Mouse (Mus musculus) kidney, postnatal 0 days (tissue): Measurements from ENCODE around the gene Cit. TPM values are rescaled to one million over a fixed set of nuclear protein-coding genes. Genes with fewer than 3 reads are reported as not detected.

ENCODE experiments used
- ATAC-seq: fragments of 200-750 bp; cut with Nextera tagmentation; replicated peaks from 2 replicates; pipeline ENCODE4 v1.8.0; 2017; ENCODE audit warnings: low read depth, moderate number of reproducible peaks, moderate TSS enrichment, moderate library complexity; ENCODE audit not compliant: low FRiP score
- DNase-seq: peaks from one replicate; pipeline ENCODE4 v3.0.0-alpha.2; 2016; ENCODE audit warnings: low spot score
- H3K27ac ChIP-seq: fragments of 300-500 bp; sonication (generic); 2 replicates; pipeline ENCODE4 v1.5.1; 2014; ENCODE audit warnings: mild to moderate bottlenecking
- H3K27me3 ChIP-seq: fragments of 300-500 bp; sonication (generic); 2 replicates; pipeline ENCODE4 v1.6.1; 2014; ENCODE audit warnings: low read length, mixed read lengths; ENCODE audit not compliant: insufficient read depth
- H3K36me3 ChIP-seq: fragments of 300-500 bp; sonication (generic); 2 replicates; pipeline ENCODE4 v1.6.1; 2014; ENCODE audit warnings: low read length, mixed read lengths; ENCODE audit not compliant: insufficient read depth
- H3K4me1 ChIP-seq: fragments of 300-500 bp; sonication (generic); replicated peaks from 2 replicates; pipeline ENCODE4 v1.6.1; 2014; ENCODE audit warnings: antibody characterized with exemption, low read length, mixed read lengths; ENCODE audit not compliant: insufficient read depth
- H3K4me2 ChIP-seq: fragments of 300-500 bp; sonication (generic); 2 replicates; pipeline ENCODE4 v1.6.1; 2014; ENCODE audit warnings: mild to moderate bottlenecking, low read length, moderate library complexity, mixed read lengths
- H3K4me3 ChIP-seq: fragments of 300-500 bp; sonication (generic); replicated peaks from 2 replicates; pipeline ENCODE4 v1.5.1; 2014; ENCODE audit warnings: low read depth, low read length
- H3K9ac ChIP-seq: fragments of 300-500 bp; sonication (generic); 2 replicates; pipeline ENCODE4 v1.6.1; 2014; ENCODE audit warnings: low read depth, low read length
- H3K9me3 ChIP-seq: fragments of 300-500 bp; sonication (generic); replicated peaks from 2 replicates; pipeline ENCODE4 v1.6.1; 2016; ENCODE audit warnings: low read length, inconsistent platforms, mixed read lengths
- CTCF ChIP-seq: IDR thresholded peaks from 2 replicates; pipeline ENCODE4 v1.5.1; 2016; ENCODE audit warnings: antibody characterized with exemption, low read depth, mild to moderate bottlenecking, moderate library complexity
- WGBS: fragments of 180-500 bp; shearing (Covaris S2); extraction: QIAGEN DNeasy Blood & Tissue Kit; methylation state at CpG from one replicate; pipeline ENCODE4 v1.1.7; 2014; 5-methylcytosine and 5-hydroxymethylcytosine counted together
- polyA plus RNA-seq: library from polyadenylated mRNA; unstranded; fragments of >200 nt; fragmentation: Nextera tagmentation; extraction: Ambion mirVana; gene quantifications from 2 replicates; pipeline ENCODE4 v1.2.1, GENCODE M21; 2015

Gene Cit
- polyA plus RNA-seq, 1 experiment from 2014 or later, result 8.8 TPM

- no peaks in the 10 kb centered on the region for H3K9me3 ChIP-seq
- H3K4me3 ChIP-seq, result no peak overlapping the region
- DNase-seq, result no peak
- H3K27me3 ChIP-seq, result no peaks in the 10 kb centered on the region
- no peaks in the 10 kb centered on the region for H3K36me3 ChIP-seq
- no peak for ATAC-seq
- no peaks in the 10 kb centered on the region for H3K4me1 ChIP-seq
- H3K27ac ChIP-seq, result no peak overlapping the region
- WGBS, result 86% methylated on average over 8 of the region's 8 CpGs
- TF ChIP-seq CTCF, result no peak
- H3K9ac ChIP-seq, result no peak overlapping the region
- no peak overlapping the region for H3K4me2 ChIP-seq
Measured at GRCm38 (mm10) chr5:116045581-116045980, 200.5 kb downstream of the Cit start.

- DNase-seq (no peak), ATAC-seq (no peak)
- H3K36me3 ChIP-seq, result no peaks in the 10 kb centered on the region
- WGBS, result 73% methylated on average over 4 of the region's 4 CpGs
- TF ChIP-seq CTCF, result no peak
- no peaks in the 10 kb centered on the region for H3K27me3 ChIP-seq
- H3K4me3 ChIP-seq, result no peak overlapping the region
- H3K9me3 ChIP-seq, result no peaks in the 10 kb centered on the region
- H3K4me1 ChIP-seq, result no peaks in the 10 kb centered on the region
- H3K9ac ChIP-seq, result no peak overlapping the region
- H3K27ac ChIP-seq, result no peak overlapping the region
- no peak overlapping the region for H3K4me2 ChIP-seq
Measured at GRCm38 (mm10) chr5:116046246-116046645, 201.2 kb downstream of the Cit start.

- DNase-seq (no peak), ATAC-seq (no peak)
- Histone ChIP-seq H3K27me3 (no peaks in the 10 kb centered on the region), H3K36me3 (no peaks in the 10 kb centered on the region), H3K4me3 (no peak overlapping the region), H3K9ac (no peak overlapping the region), H3K9me3 (no peaks in the 10 kb centered on the region), H3K27ac (no peak overlapping the region), H3K4me1 (no peaks in the 10 kb centered on the region), H3K4me2 (no peak overlapping the region)
- TF ChIP-seq CTCF, result no peak
- WGBS, result 86% methylated on average over 3 of the region's 3 CpGs
Measured at GRCm38 (mm10) chr5:116048321-116048720, 203.2 kb downstream of the Cit start.

GRCm38 (mm10) chr5:116049821-116050220, 204.7 kb downstream of the Cit start:
- no peak overlapping the region for H3K4me2 ChIP-seq
- no peak overlapping the region for H3K4me3 ChIP-seq
- DNase-seq (no peak), ATAC-seq (no peak)
- H3K36me3 ChIP-seq, result no peaks in the 10 kb centered on the region
- WGBS, result 74% methylated on average over 4 of the region's 4 CpGs
- no peak overlapping the region for H3K27ac ChIP-seq
- no peaks in the 10 kb centered on the region for H3K9me3 ChIP-seq
- no peak overlapping the region for H3K9ac ChIP-seq
- no peak for TF ChIP-seq CTCF
- H3K4me1 ChIP-seq, result no peaks in the 10 kb centered on the region
- H3K27me3 ChIP-seq, result no peaks in the 10 kb centered on the region

- ATAC-seq (no peak), DNase-seq (no peak)
- no peaks in the 10 kb centered on the region for H3K27me3 ChIP-seq
- no peak overlapping the region for H3K9ac ChIP-seq
- H3K4me1 ChIP-seq, result no peaks in the 10 kb centered on the region
- 82% methylated on average over 5 of the region's 5 CpGs for WGBS
- H3K9me3 ChIP-seq, result no peaks in the 10 kb centered on the region
- H3K4me3 ChIP-seq, result no peak overlapping the region
- no peaks in the 10 kb centered on the region for H3K36me3 ChIP-seq
- no peak for TF ChIP-seq CTCF
- no peak overlapping the region for H3K4me2 ChIP-seq
- no peak overlapping the region for H3K27ac ChIP-seq
Measured at GRCm38 (mm10) chr5:116052171-116052570, 207.1 kb downstream of the Cit start.

GRCm38 (mm10) chr5:116052826-116053225, 207.7 kb downstream of the Cit start:
- Histone ChIP-seq H3K9me3 (no peaks in the 10 kb centered on the region), H3K4me1 (no peaks in the 10 kb centered on the region), H3K4me3 (no peak overlapping the region), H3K27ac (no peak overlapping the region), H3K36me3 (no peaks in the 10 kb centered on the region), H3K9ac (no peak overlapping the region), H3K4me2 (no peak overlapping the region), H3K27me3 (no peaks in the 10 kb centered on the region)
- no peak for TF ChIP-seq CTCF
- no peak for DNase-seq
- no peak for ATAC-seq
- WGBS, result 55% methylated on average over 6 of the region's 6 CpGs

Other genes with a start within 250 kb of the Cit start
- gene Rab35, start 213.4 kb upstream of the Cit start, polyA plus RNA-seq, result 17.2 and 18.5 TPM in 2 replicates
- 12.3 and 12.5 TPM in 2 replicates for gene Bicdl1, start 113.7 kb upstream of the Cit start, polyA plus RNA-seq
- gene Prkab1, start 179.2 kb downstream of the Cit start, polyA plus RNA-seq, result 79.0 and 83.3 TPM in 2 replicates
- gene Tmem233, start 238.0 kb downstream of the Cit start, polyA plus RNA-seq, result not detected in 2 replicates